Mouse (Mus musculus) embryonic facial prominence, embryonic 13.5 days (tissue): ENCODE measurements around the gene Irx3. TPM values are rescaled to one million over a fixed set of nuclear protein-coding genes. Genes with fewer than 3 reads are reported as not detected.
A peak's percentile ranks its signal among the peaks of the same experiment; 100 is the strongest.

Experiments used
- ATAC-seq: fragments of 200-750 bp; cut with Nextera tagmentation; 2 replicates; pipeline ENCODE4 v1.8.0; 2017; ENCODE audit warnings: low read depth; ENCODE audit not compliant: insufficient number of reproducible peaks, insufficient read depth, low FRiP score, low TSS enrichment
- H3K27ac ChIP-seq: fragments of 300-500 bp; sonication (generic); 2 replicates; pipeline ENCODE4 v1.5.1; 2015; ENCODE audit warnings: moderate library complexity, mild to moderate bottlenecking, inconsistent platforms
- H3K27me3 ChIP-seq: fragments of 300-500 bp; sonication (generic); 2 replicates; pipeline ENCODE4 v1.6.1; 2015; ENCODE audit warnings: mild to moderate bottlenecking, inconsistent platforms
- H3K36me3 ChIP-seq: fragments of 300-500 bp; sonication (generic); 2 replicates; pipeline ENCODE4 v1.6.1; 2015; ENCODE audit warnings: mild to moderate bottlenecking, inconsistent platforms
- H3K4me1 ChIP-seq: fragments of 300-500 bp; sonication (generic); 2 replicates; pipeline ENCODE4 v1.6.1; 2015; ENCODE audit warnings: inconsistent platforms
- H3K4me2 ChIP-seq: fragments of 300-500 bp; sonication (generic); 2 replicates; pipeline ENCODE4 v1.6.1; 2015; ENCODE audit warnings: moderate library complexity, mild to moderate bottlenecking, inconsistent platforms
- H3K4me3 ChIP-seq: fragments of 300-500 bp; sonication (generic); 2 replicates; pipeline ENCODE4 v1.5.1; 2015; ENCODE audit warnings: mild to moderate bottlenecking, inconsistent platforms
- H3K9ac ChIP-seq: fragments of 300-500 bp; sonication (generic); 2 replicates; pipeline ENCODE4 v1.6.1; 2015; ENCODE audit warnings: mild to moderate bottlenecking, inconsistent platforms
- H3K9me3 ChIP-seq: fragments of 300-500 bp; sonication (generic); 2 replicates; pipeline ENCODE4 v1.6.1; 2016; ENCODE audit warnings: inconsistent platforms
- WGBS: fragments of 180-500 bp; shearing (Covaris S2); methylation state at CpG from one replicate; pipeline ENCODE4 v1.1.7; 2015; ENCODE audit warnings: mixed read lengths; 5-methylcytosine and 5-hydroxymethylcytosine counted together
- polyA plus RNA-seq: library from polyadenylated mRNA; unstranded; fragments of >200 nt; fragmentation: Nextera tagmentation; extraction: Ambion mirVana; gene quantifications from 2 replicates; pipeline ENCODE4 v1.2.1, GENCODE M21; 2015

Irx3 gene
- polyA plus RNA-seq, 1 experiment from 2014 or later: 32.6 TPM

DNA sequence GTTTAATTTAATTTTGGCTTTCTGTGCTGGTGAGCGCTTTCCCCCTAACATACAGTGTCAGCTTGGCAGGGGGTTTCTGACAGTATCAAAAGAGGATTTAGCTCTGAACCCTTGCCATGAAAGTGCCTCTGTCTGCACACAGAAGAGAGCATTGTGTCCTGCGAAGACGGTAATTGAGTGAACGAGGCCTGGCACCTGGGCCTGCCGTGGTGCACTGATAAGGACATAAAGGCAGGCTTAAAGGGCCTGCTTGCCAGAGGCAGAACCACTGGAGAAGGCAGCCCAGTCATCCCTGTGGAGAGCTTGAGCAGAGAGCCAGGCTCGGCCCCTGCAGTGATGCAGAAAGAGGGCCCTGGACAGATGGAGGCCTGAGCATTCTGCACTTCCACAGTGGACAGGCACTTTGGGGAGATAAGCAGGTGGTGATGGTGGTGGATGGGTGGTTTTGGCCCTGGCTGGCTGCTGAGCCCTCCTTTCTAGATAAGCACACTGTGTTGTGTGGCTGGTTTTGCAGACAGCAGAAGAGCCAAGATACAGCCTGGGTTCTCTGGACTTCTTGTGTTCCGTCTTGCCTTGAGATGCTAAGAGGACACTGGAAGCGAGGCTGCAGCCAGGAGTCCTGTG is 36.3 kb downstream of the Irx3 start:
- H3K4me1 ChIP-seq: peaks cover 18% of the 10 kb centered on the region
- 45% methylated on average over 8 of the region's 8 CpGs for WGBS
- no peak overlapping the region for H3K27ac ChIP-seq
- H3K9ac ChIP-seq: no peak overlapping the region
- H3K4me3 ChIP-seq: no peak overlapping the region
- no peak for ATAC-seq
- H3K36me3 ChIP-seq: no peaks in the 10 kb centered on the region
- H3K9me3 ChIP-seq: no peaks in the 10 kb centered on the region
- H3K4me2 ChIP-seq: no peak overlapping the region
- H3K27me3 ChIP-seq: peaks cover 13% of the 10 kb centered on the region; the same call in 1 of the 2 replicates

DNA sequence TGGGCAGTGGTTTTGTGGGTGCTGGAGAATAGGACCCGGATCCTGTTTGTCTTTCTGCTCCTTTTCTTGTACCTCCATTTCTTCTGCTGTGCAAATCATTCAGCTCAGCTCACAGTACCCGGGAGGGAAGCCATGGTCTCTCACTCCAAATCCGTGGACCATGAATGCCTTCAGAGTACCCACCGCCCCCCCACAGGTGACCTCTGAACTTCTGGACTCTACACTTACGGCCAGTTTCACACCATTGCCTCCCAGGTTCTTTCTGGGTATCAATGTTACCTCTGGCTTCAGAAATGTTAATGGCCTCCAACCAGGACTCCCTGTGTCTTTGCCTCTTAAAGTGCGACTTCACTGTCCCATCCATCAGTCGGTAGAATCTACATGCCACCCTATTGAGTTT is 46.3 kb downstream of the Irx3 start:
- Histone ChIP-seq H3K36me3 (no peaks in the 10 kb centered on the region), H3K27ac (no peak overlapping the region), H3K4me3 (no peak overlapping the region), H3K4me2 (no peak overlapping the region), H3K9ac (no peak overlapping the region), H3K4me1 (peaks cover 15% of the 10 kb centered on the region), H3K27me3 (0 out of 2 replicates have a peak, but pooled peaks cover 10% of the 10 kb centered on the region), H3K9me3 (no peaks in the 10 kb centered on the region)
- 85% methylated on average over 7 of the region's 7 CpGs for WGBS
- no peak for ATAC-seq

- Histone ChIP-seq H3K9me3 (no peaks in the 10 kb centered on the region), H3K4me3 (no peak overlapping the region), H3K27ac (no peak overlapping the region), H3K4me2 (no peak overlapping the region), H3K36me3 (no peaks in the 10 kb centered on the region), H3K27me3 (0 out of 2 replicates have a peak, but pooled peaks cover 10% of the 10 kb centered on the region), H3K4me1 (peaks cover 20% of the 10 kb centered on the region), H3K9ac (no peak overlapping the region)
- ATAC-seq: no peak
- WGBS: 82% methylated on average over 9 of the region's 9 CpGs
Measured at GRCm38 (mm10) chr8:91755062-91755461, 46.8 kb downstream of the Irx3 start.

GRCm38 (mm10) chr8:91750794-91751125 is 51.1 kb downstream of the Irx3 start:
- no peak overlapping the region for H3K9ac ChIP-seq
- WGBS: 19% methylated on average over 7 of the region's 7 CpGs
- 0 out of 2 replicates have a peak overlapping the region, but pooled peaks have one; percentile 33 for H3K27ac ChIP-seq
- H3K4me3 ChIP-seq: no peak overlapping the region
- no peaks in the 10 kb centered on the region for H3K36me3 ChIP-seq
- ATAC-seq: no peak
- peak overlapping the region; percentile 11; the same call in 1 of the 2 replicates for H3K4me2 ChIP-seq
- peaks cover 21% of the 10 kb centered on the region for H3K27me3 ChIP-seq
- H3K9me3 ChIP-seq: no peaks in the 10 kb centered on the region
- peaks cover 55% of the 10 kb centered on the region for H3K4me1 ChIP-seq

- no peak overlapping the region for H3K4me3 ChIP-seq
- WGBS: 47% methylated on average over 15 of the region's 15 CpGs
- no peak overlapping the region for H3K27ac ChIP-seq
- no peak for ATAC-seq
- H3K9me3 ChIP-seq: no peaks in the 10 kb centered on the region
- peaks cover 60% of the 10 kb centered on the region for H3K4me1 ChIP-seq
- H3K9ac ChIP-seq: no peak overlapping the region
- no peaks in the 10 kb centered on the region for H3K36me3 ChIP-seq
- H3K4me2 ChIP-seq: no peak overlapping the region
- H3K27me3 ChIP-seq: peaks cover 16% of the 10 kb centered on the region
Measured at GRCm38 (mm10) chr8:91750096-91750793, 51.6 kb downstream of the Irx3 start.

DNA sequence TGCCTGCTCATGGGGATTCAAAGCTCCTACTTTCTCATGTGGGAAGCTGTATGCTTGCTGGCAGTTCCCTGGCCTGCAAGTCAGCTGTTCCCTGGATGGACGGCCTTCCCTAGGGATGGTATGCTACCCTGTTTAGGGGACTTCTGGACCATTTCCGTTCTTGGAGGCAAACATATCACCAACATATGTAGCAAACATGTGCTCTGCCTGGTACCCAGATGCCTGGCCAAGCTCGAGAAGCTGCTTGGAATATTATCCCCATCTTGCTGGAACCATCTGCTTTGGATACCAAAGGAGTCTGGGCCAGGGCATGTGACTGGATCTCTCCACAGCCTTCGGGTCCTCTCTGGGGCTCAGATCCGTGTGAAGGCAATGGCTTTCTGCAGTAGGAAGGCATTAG is 52.5 kb downstream of the Irx3 start:
- H3K27me3 ChIP-seq: peaks cover 14% of the 10 kb centered on the region
- no peak for ATAC-seq
- no peaks in the 10 kb centered on the region for H3K9me3 ChIP-seq
- 35% methylated on average over 5 of the region's 5 CpGs for WGBS
- no peak overlapping the region for H3K4me2 ChIP-seq
- H3K36me3 ChIP-seq: no peaks in the 10 kb centered on the region
- H3K9ac ChIP-seq: no peak overlapping the region
- H3K4me3 ChIP-seq: no peak overlapping the region
- peak overlapping the region; percentile 22; the same call in 1 of the 2 replicates for H3K27ac ChIP-seq
- peaks cover 60% of the 10 kb centered on the region for H3K4me1 ChIP-seq
